Mouse (Mus musculus): ENCODE results near the gene Gm6993. TPM values are rescaled to one million over a fixed set of nuclear protein-coding genes. Genes with fewer than 3 reads are reported as not detected.

Gene Gm6993
- polyA plus RNA-seq, 1 experiment from 2014 or later = not detected

DNA sequence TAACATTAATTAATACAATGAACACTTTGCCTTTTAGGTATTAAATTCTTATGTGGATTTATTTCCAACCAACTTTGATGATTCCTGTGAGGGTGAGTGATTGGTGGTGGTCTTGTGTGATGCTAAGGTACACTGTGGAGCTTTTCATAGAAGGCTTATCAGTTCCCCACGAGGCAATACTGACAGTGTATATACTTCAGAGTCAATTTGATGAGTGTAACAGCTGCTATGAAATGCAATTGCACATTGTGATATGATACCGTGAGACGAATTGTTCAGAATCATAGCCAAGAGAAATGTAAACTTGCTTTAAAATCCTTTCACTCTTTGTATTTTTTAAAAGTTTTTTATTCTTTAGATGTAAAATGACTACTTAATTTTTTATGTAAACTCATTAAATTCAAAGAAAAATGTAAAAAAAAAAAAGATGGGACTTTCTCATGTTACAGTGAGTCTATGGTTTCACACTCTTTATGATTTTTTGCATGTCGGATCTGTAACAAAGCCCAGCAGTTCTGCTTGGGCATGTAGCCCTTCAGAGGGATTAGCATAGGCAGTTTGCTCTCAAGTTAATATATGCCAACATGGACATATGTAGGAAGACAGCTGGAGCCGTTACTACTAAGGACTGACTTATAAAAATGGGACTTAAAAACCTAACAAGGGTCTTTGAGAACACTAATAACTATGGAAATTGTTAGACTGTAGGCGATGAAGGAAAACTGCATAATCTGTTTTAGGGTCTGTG lies 1.2 kb downstream of the Gm6993 start:
- 77% methylated on average over 6 of the region's 6 CpGs for WGBS
- Histone ChIP-seq H3K36me3 (no peaks in the 10 kb centered on the region), H3K4me1 (0 out of 2 replicates have a peak, but pooled peaks cover 2% of the 10 kb centered on the region), H3K9me3 (replicated peaks) (no peaks in the 10 kb centered on the region), H3K27ac (replicated peaks) (no peak overlapping the region), H3K4me2 (no peak overlapping the region), H3K4me3 (replicated peaks) (no peak overlapping the region), H3K9ac (replicated peaks) (no peak overlapping the region), H3K27me3 (replicated peaks) (no peaks in the 10 kb centered on the region)
- no peak for ATAC-seq (ENCODE audit: low FRiP score)

DNA sequence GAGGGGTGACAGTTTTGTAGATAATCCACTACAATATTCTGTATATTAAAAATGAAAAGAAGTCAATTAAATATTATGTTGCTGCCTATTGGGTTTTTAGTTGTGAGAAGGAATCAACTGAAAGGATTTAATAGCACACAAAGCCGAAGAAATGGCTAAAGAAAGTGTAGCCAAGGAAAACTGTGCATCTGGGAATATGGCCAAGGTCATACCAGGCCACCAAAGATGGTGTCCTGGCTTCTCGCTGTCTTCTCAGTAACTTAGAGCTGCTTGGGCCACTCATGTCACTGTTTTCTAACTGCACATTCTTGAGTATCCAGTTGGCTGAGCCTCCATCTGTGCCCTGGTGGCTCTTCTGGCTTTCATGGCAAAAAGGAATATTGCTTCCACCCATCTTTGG lies 3.4 kb downstream of the Gm6993 start:
- Histone ChIP-seq H3K36me3 (no peaks in the 10 kb centered on the region), H3K4me1 (no peaks in the 10 kb centered on the region), H3K27ac (replicated peaks) (no peak overlapping the region), H3K9me3 (replicated peaks) (no peaks in the 10 kb centered on the region), H3K4me2 (no peak overlapping the region), H3K9ac (replicated peaks) (no peak overlapping the region), H3K4me3 (replicated peaks) (no peak overlapping the region), H3K27me3 (replicated peaks) (no peaks in the 10 kb centered on the region)
- ATAC-seq (ENCODE audit: low FRiP score) = no peak
- WGBS = 89% methylated on average over 2 of the region's 2 CpGs

DNA sequence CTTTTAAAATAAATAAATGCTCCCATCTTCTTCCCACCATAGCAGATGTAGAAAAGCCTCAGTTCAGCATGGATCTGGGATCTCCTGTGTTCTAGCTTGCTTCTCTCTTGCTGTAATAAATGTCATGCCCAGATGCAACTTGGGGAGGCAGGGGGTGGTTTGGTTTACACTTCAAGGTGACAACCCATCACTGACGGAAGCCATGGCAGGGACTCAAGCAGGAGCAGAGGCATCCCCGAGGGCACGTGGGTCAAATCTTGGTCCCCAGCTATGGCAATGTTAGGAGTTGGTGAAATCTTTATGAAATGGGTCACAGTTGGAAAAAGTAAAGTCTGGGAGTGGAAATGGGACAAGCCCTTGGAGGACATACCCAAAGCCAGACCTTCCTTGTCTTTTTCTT lies 4.1 kb downstream of the Gm6993 start:
- WGBS = 94% methylated on average over 3 of the region's 3 CpGs
- Histone ChIP-seq H3K4me2 (no peak overlapping the region), H3K36me3 (no peaks in the 10 kb centered on the region), H3K27ac (replicated peaks) (no peak overlapping the region), H3K4me1 (no peaks in the 10 kb centered on the region), H3K9me3 (replicated peaks) (no peaks in the 10 kb centered on the region), H3K27me3 (replicated peaks) (no peaks in the 10 kb centered on the region), H3K9ac (replicated peaks) (no peak overlapping the region), H3K4me3 (replicated peaks) (no peak overlapping the region)
- no peak for ATAC-seq (ENCODE audit: low FRiP score)

DNA sequence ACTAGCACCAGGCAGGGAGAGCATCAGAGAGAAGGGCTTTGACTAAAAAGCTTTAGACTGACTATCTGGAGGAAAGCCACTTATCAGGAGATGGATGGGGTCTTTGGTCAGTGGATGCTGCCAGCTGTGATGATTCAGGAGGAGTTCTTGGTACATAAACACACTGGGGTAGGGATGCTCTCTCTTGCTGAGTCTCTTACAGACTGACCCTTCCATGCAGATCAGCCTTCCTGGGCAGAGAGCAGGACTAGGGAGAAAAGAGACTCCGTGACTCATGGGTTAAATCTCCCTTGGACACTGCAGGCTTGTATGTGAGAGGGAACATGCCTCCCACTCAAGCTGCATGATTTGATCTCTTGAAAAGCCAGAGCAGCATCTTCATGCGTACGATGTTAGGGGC lies 5.6 kb downstream of the Gm6993 start:
- Histone ChIP-seq H3K27me3 (replicated peaks) (no peaks in the 10 kb centered on the region), H3K9ac (replicated peaks) (no peak overlapping the region), H3K4me2 (no peak overlapping the region), H3K9me3 (replicated peaks) (no peaks in the 10 kb centered on the region), H3K36me3 (no peaks in the 10 kb centered on the region), H3K4me1 (no peaks in the 10 kb centered on the region), H3K4me3 (replicated peaks) (no peak overlapping the region), H3K27ac (replicated peaks) (no peak overlapping the region)
- WGBS = 61% methylated on average over 3 of the region's 3 CpGs
- ATAC-seq (ENCODE audit: low FRiP score) = no peak

DNA sequence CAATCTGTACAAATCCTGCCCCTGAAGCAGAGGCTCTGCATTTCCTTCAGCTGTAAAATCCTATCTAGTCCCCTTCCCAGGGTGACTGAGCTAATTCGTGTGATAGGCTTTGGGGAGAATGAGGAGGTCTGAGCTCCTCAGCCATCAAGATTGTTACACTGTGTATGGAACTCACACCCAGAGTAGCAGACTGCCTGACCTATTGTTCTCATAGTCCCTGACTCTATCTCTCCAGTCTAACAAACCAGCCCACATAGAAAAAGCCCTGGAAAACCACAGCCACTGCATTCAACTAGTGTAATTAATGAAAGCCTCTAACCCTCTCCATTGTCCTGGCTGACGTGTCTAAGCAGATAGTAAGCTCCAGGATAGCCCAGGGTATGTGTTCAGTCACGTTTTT lies 6.0 kb downstream of the Gm6993 start:
- Histone ChIP-seq H3K9me3 (replicated peaks) (no peaks in the 10 kb centered on the region), H3K27ac (replicated peaks) (no peak overlapping the region), H3K4me3 (replicated peaks) (no peak overlapping the region), H3K27me3 (replicated peaks) (no peaks in the 10 kb centered on the region), H3K9ac (replicated peaks) (no peak overlapping the region), H3K4me1 (no peaks in the 10 kb centered on the region), H3K36me3 (no peaks in the 10 kb centered on the region), H3K4me2 (no peak overlapping the region)
- 22% methylated on average over 3 of the region's 3 CpGs for WGBS
- no peak for ATAC-seq (ENCODE audit: low FRiP score)

DNA sequence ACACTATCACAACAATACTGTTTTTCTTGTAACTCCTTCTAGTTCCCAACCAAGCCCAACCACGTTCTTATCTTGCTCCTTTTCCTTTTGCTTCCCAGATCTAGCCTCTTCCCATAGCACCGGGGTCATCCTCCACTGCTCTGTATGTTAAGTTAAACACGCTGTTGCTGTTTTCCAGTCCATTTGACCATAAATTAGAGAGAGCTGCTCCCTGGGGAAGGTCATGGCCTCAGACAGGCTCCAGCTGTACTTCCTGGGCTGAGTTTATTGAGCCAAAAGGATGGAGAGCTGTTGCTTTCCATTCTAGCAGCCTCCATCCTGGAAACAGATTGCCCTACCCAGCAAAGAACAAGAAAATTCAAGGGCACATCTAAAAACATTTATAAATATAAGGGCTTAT lies 7.6 kb downstream of the Gm6993 start:
- no peaks in the 10 kb centered on the region for H3K27me3 ChIP-seq (replicated peaks)
- no peaks in the 10 kb centered on the region for H3K9me3 ChIP-seq (replicated peaks)
- H3K9ac ChIP-seq (replicated peaks) = no peak overlapping the region
- H3K4me1 ChIP-seq = no peaks in the 10 kb centered on the region
- H3K27ac ChIP-seq (replicated peaks) = no peak overlapping the region
- H3K36me3 ChIP-seq = no peaks in the 10 kb centered on the region
- ATAC-seq (ENCODE audit: low FRiP score) = no peak
- H3K4me2 ChIP-seq = no peak overlapping the region
- H3K4me3 ChIP-seq (replicated peaks) = no peak overlapping the region
- 22% methylated on average over 3 of the region's 3 CpGs for WGBS

DNA sequence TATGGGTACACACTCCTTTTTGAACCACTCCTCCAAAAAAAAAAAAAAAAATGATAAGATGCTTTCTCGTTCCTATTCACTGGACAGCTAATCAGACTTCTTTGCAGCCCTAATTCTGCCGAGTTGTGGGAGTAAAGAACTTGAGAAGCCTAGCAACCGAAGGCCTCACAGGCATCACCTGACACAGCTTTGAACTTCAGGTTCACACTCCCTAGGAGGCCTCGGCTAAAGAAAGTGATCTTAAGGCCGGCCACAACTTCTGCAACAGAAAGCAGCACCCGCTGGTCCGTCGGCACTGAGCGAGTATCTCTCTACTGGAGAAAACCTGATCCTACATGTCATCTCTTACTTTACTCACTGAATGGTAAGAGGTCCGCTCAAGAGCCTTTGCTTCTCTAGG lies 8.1 kb downstream of the Gm6993 start:
- Histone ChIP-seq H3K4me2 (no peak overlapping the region), H3K36me3 (no peaks in the 10 kb centered on the region), H3K9ac (replicated peaks) (no peak overlapping the region), H3K4me3 (replicated peaks) (no peak overlapping the region), H3K4me1 (no peaks in the 10 kb centered on the region), H3K27ac (replicated peaks) (no peak overlapping the region), H3K9me3 (replicated peaks) (no peaks in the 10 kb centered on the region), H3K27me3 (replicated peaks) (no peaks in the 10 kb centered on the region)
- WGBS = 47% methylated on average over 10 of the region's 10 CpGs
- no peak for ATAC-seq (ENCODE audit: low FRiP score)

DNA sequence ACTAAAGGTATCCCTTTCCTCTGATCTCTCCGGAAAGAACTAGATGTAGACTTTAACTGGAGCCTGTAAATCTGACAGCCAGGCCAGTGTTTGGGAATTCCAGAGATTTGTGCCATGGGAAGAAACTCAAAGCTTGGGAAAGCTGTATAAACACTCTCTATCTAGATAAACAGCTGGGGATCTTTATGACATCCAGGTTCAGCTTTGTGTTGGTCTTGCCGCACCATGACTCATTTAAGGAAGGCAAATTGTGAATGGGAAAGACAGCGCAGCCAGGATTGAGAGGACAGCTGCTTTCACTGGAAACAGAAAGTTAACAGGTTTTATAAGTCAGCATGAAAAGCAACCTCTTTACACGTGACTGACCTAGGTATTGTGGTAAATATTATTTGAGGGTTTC lies 11.7 kb downstream of the Gm6993 start:
- whole genome bisulfite sequencing = 68% methylated on average over 4 of the region's 4 CpGs
- no peaks in the 10 kb centered on the region for H3K36me3 ChIP-seq
- H3K4me3 ChIP-seq (replicated peaks) = no peak overlapping the region
- H3K4me2 ChIP-seq = no peak overlapping the region
- no peak overlapping the region for H3K27ac ChIP-seq (replicated peaks)
- no peak overlapping the region for H3K9ac ChIP-seq (replicated peaks)
- H3K9me3 ChIP-seq (replicated peaks) = no peaks in the 10 kb centered on the region
- no peaks in the 10 kb centered on the region for H3K27me3 ChIP-seq (replicated peaks)
- H3K4me1 ChIP-seq = no peaks in the 10 kb centered on the region
- no peak for ATAC-seq (ENCODE audit: low FRiP score)

DNA sequence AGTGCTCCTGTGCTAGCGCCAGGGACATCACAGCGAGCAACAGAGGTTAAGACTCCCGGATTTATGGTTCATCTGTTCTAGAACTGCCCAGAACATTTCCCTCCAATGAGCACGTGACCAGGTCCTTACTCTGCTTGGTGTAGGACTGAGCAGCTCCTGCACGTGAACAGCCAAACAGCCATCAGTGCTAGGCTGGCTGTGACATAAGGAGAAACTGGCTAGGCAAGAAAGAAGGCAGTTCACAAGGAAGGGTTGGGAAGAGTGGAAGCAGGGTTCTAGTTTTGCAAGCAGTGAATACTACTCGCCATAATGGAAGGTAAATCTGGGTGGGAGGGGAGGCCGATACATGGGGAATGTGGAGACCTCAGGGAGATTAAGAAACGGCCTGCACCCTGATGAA lies 14.4 kb downstream of the Gm6993 start:
- H3K27ac ChIP-seq (replicated peaks) = no peak overlapping the region
- no peaks in the 10 kb centered on the region for H3K9me3 ChIP-seq (replicated peaks)
- no peak for ATAC-seq (ENCODE audit: low FRiP score)
- H3K4me3 ChIP-seq (replicated peaks) = no peak overlapping the region
- no peaks in the 10 kb centered on the region for H3K27me3 ChIP-seq (replicated peaks)
- H3K4me2 ChIP-seq = no peak overlapping the region
- no peaks in the 10 kb centered on the region for H3K36me3 ChIP-seq
- H3K9ac ChIP-seq (replicated peaks) = no peak overlapping the region
- H3K4me1 ChIP-seq = no peaks in the 10 kb centered on the region
- WGBS = 88% methylated on average over 8 of the region's 8 CpGs

DNA sequence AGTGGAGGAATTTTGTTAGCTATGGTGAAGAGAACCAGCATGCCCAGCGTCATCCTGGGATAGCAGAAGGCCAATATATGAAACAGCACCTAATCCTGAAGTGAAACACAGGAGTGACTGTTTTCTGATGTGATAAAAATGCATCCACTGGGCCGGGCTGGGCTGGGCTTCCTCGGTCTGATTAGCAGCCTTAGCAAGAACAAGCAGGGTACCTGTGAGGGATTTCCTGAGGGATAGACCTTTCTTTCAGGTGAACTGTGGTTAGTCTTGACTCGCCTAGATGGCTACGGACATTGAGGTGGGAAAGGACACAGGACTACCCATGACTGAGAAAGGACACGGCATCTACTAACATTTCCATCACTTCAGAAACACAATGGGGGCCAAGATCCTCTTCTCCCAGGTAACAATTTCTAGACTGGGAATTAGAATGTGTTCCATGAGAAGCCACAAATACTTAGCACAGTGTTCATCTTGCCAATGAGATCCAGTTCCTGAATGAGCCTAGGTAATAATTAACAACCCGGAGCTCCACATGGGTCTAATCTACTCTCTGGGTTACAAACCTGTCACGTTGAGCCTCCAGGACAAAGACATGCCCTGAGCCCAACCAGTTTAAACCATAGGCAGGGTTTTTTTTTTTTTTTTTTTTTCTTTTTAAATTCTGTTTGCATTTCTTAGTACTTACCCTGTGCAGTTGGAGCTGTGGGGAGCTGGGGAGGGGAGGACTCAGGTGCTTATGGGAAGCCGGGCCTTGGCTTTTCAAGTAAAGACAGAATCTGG lies 15.7 kb downstream of the Gm6993 start:
- no peak overlapping the region for H3K9ac ChIP-seq (replicated peaks)
- H3K9me3 ChIP-seq (replicated peaks) = no peaks in the 10 kb centered on the region
- H3K4me2 ChIP-seq = no peak overlapping the region
- H3K4me1 ChIP-seq = no peaks in the 10 kb centered on the region
- ATAC-seq (ENCODE audit: low FRiP score) = no peak
- H3K27me3 ChIP-seq (replicated peaks) = no peaks in the 10 kb centered on the region
- no peaks in the 10 kb centered on the region for H3K36me3 ChIP-seq
- 79% methylated on average over 9 of the region's 9 CpGs for WGBS
- H3K27ac ChIP-seq (replicated peaks) = no peak overlapping the region
- H3K4me3 ChIP-seq (replicated peaks) = no peak overlapping the region

DNA sequence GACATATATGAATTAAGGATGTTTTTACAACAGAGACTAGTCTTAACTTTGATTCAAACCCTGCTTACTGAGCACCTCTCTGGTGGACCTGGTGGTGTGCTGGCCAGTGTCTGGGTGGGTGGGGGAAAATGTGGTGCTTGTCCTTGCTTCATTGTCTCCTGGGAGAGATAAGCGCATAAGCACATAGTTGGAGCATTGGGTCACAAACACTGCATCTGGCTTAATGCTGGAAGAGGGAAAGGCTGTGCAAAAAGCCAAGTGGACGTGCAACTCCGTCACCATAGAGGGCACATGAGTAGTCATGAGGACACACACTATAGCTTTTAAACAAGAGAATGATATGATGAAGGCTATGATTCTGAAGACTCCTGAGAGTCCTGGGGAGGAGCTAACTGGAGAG lies 21.3 kb downstream of the Gm6993 start:
- H3K9me3 ChIP-seq (replicated peaks) = no peaks in the 10 kb centered on the region
- no peak overlapping the region for H3K27ac ChIP-seq (replicated peaks)
- no peak overlapping the region for H3K4me3 ChIP-seq (replicated peaks)
- H3K4me1 ChIP-seq = peaks cover 25% of the 10 kb centered on the region
- WGBS = 95% methylated on average over 3 of the region's 3 CpGs
- peaks cover 42% of the 10 kb centered on the region for H3K27me3 ChIP-seq (replicated peaks)
- no peak overlapping the region for H3K4me2 ChIP-seq
- H3K36me3 ChIP-seq = no peaks in the 10 kb centered on the region
- no peak for ATAC-seq (ENCODE audit: low FRiP score)
- H3K9ac ChIP-seq (replicated peaks) = no peak overlapping the region

DNA sequence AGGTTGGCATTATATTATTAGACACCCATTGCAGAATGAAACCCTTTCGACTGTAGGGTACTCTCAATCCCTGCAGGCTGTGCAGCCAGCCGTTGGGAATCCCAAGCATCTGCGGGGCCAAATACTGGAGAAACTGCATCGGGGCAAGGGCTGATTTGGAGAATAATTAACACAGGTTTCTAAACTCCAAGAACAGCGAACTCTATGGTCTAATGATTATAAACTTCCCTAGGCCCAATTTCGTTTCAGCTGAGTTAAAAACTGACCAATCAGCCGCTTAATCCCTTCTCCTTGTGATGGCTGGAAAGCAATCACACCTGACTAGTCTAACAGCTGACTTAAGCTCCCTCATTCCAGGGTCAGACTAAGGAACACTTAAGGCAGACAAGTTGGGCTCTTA lies 23.4 kb downstream of the Gm6993 start:
- Histone ChIP-seq H3K9ac (replicated peaks) (no peak overlapping the region), H3K27me3 (replicated peaks) (peaks cover 48% of the 10 kb centered on the region), H3K4me1 (peaks cover 26% of the 10 kb centered on the region), H3K9me3 (replicated peaks) (no peaks in the 10 kb centered on the region), H3K36me3 (no peaks in the 10 kb centered on the region), H3K27ac (replicated peaks) (no peak overlapping the region), H3K4me3 (replicated peaks) (no peak overlapping the region), H3K4me2 (peak overlapping the region; percentile 97; the same call in 1 of the 2 replicates)
- WGBS = 33% methylated on average over 7 of the region's 7 CpGs
- no peak for ATAC-seq (ENCODE audit: low FRiP score)

All from neural tube, embryonic 15.5 days (tissue).